Mouse (Mus musculus) cortical plate, adult 2 months (tissue): ENCODE data around the gene Cotl1.

Source experiments
- CTCF ChIP-seq: fragments of 200-500 bp; IDR thresholded peaks from 2 replicates; pipeline ENCODE4 v1.5.1; 2011; ENCODE audit warnings: mild to moderate bottlenecking, control low read depth, low read length; ENCODE audit not compliant: insufficient read depth; ENCODE audit errors: extremely low read depth
- POLR2A ChIP-seq: fragments of 200-500 bp; IDR thresholded peaks from 2 replicates; pipeline ENCODE4 v1.6.1; 2011; ENCODE audit warnings: mild to moderate bottlenecking, low read length, control low read depth; ENCODE audit not compliant: insufficient read depth; ENCODE audit errors: extremely low read depth

- TF ChIP-seq POLR2A (no peak), CTCF (no peak)
Observed at GRCm38 (mm10) chr8:119827721-119828153, 12.6 kb downstream of the Cotl1 start.
